Mouse (Mus musculus): ENCODE data around the gene Lrch3. TPM values are rescaled to one million over a fixed set of nuclear protein-coding genes. Genes with fewer than 3 reads are reported as not detected.
"Not testable (repeated sequence)": the region's sequence is repeated elsewhere in the genome, so short reads cannot be mapped to it uniquely, and the experiment has no call there.

Lrch3 gene
- polyA plus RNA-seq, 1 experiment from 2014 or later, result 15.3 TPM

DNA sequence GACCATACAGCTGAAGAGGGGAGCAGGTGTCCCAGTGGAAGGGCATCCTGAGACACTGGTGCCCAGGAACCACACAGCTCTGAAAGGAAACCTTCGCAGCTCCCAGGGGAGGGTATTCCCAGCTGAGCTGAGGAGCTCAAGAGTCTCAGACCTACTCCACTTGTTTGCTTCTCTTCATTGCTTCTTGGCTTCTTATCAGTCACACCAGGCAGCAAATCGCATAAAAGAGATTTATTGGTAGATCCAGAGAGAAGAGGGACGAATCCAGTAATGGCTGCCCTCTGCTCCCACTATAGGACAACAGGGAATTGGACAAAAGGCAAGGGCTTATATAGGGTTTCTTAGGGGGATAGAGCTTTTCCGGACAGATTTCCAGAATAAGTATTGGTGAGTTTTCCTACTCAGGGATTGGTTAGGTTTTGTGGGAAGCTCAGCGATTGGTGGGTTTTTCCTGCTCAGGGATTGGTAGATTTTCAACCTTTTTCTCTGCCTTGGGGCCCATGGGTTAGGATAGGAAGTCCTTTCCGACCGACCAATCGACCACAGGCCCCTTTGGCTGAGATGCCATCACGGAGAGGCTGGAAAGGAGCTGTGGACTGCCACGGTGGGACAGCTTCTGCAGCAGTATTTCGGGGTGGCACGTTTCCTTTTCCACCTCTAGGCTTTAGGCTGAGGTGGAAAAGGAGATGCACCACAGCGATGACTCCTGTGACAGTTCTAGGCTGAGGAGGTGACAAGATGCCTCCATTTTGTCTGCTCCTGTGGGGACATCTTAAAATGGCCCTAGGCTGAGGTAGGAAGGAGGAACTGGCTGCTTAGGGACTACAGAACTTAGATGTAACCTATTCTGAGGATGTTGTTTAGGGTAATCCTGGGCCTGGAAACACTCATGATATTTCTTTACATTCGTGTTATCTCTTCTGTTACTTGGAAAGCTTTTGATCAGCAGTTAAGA lies 34.7 kb upstream of the Lrch3 start:
- 80% methylated on average over 14 of the region's 14 CpGs for WGBS
- no peaks in the 10 kb centered on the region for H3K27me3 ChIP-seq (replicated peaks)
- no peak overlapping the region for H3K27ac ChIP-seq
- H3K4me1 ChIP-seq (replicated peaks), result peaks cover 9% of the 10 kb centered on the region
- no peak for ATAC-seq
- peak overlapping the region; percentile 29; the same call in 1 of the 2 replicates for H3K9ac ChIP-seq
- H3K4me3 ChIP-seq (replicated peaks), result peak overlapping the region; percentile 84
- H3K36me3 ChIP-seq, result no peaks in the 10 kb centered on the region
- no peaks in the 10 kb centered on the region for H3K9me3 ChIP-seq
- H3K4me2 ChIP-seq (replicated peaks), result peak overlapping the region; percentile 68

- H3K36me3 ChIP-seq, result 0 out of 2 replicates have a peak, but pooled peaks cover 2% of the 10 kb centered on the region
- WGBS, result 83% methylated on average over 7 of the region's 7 CpGs
- H3K27me3 ChIP-seq (replicated peaks), result no peaks in the 10 kb centered on the region
- H3K4me1 ChIP-seq (replicated peaks), result peaks cover 9% of the 10 kb centered on the region
- no peak overlapping the region for H3K4me3 ChIP-seq (replicated peaks)
- no peak overlapping the region for H3K4me2 ChIP-seq (replicated peaks)
- no peak overlapping the region for H3K27ac ChIP-seq
- no peak for ATAC-seq
- no peaks in the 10 kb centered on the region for H3K9me3 ChIP-seq
- H3K9ac ChIP-seq, result no peak overlapping the region
Measured at GRCm38 (mm10) chr16:32881538-32881937, 32.4 kb upstream of the Lrch3 start.

DNA sequence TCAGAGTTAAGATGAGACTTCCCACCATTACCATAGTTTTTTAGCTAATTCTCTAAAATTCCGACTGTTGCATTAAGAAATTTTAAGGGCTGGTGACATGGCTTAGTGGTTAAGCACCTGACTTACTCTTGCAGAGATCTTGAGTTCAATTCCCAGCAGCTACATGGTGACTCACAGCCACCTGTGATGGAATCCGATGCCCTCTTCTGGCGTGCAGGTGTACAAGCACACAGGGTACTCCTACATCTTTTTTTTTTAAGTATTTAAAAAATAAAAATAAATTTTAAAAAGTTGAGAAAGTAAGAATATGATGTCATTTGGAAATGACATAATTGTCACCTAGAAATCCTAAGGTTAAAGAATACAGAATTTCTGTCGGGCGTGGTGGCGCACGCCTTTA lies 25.9 kb upstream of the Lrch3 start:
- Histone ChIP-seq H3K36me3 (peaks cover 8% of the 10 kb centered on the region; the same call in 1 of the 2 replicates), H3K27ac (no peak overlapping the region), H3K9me3 (no peaks in the 10 kb centered on the region), H3K27me3 (replicated peaks) (no peaks in the 10 kb centered on the region), H3K4me1 (replicated peaks) (no peaks in the 10 kb centered on the region), H3K4me3 (replicated peaks) (no peak overlapping the region), H3K4me2 (replicated peaks) (no peak overlapping the region), H3K9ac (no peak overlapping the region)
- WGBS, result 88% methylated on average over 7 of the region's 7 CpGs
- ATAC-seq, result no peak

DNA sequence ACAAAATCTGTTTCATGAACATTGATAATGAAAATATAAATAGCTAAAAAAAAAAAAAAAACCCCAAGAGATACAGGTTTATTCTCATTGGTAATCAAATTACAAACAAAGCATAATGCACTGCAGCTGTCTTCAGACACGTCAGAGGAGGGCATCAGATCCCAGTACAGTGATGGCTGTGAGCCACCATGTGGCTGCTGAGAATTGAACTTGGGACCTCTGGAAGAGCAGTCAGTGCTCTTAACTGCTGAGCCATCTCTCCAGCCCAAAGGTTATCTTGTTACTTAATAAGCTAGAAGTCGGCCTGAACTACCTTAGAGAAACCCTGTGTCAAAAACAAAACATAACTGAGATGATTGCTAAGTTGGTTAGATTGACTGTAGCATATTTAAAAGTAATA lies 24.0 kb upstream of the Lrch3 start:
- Histone ChIP-seq H3K4me2 (replicated peaks) (no peak overlapping the region), H3K36me3 (peaks cover 10% of the 10 kb centered on the region; the same call in 1 of the 2 replicates)

DNA sequence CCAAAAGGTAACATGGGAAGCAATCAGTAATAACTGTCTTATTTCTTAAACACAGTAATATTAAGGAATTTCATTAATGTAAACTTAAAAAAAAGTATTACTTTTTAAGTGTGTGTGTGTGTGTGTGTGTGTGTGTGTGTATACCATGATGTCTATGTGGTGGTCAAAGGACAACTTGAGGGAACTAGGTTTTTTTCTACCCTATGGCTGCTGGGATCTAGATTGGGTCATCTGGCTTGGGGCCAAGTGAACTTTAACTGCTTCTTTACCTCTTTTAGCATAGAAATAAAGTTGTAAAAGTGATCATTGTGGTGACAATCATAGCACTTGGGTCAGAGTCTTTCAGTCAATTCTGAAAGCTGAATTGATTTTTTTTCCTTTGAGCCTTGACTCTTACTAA lies 17.8 kb upstream of the Lrch3 start:
- peak; percentile 72 for ATAC-seq
- H3K9ac ChIP-seq, result no peak overlapping the region
- H3K9me3 ChIP-seq, result no peaks in the 10 kb centered on the region
- no peak overlapping the region for H3K4me2 ChIP-seq (replicated peaks)
- H3K4me1 ChIP-seq (replicated peaks), result no peaks in the 10 kb centered on the region
- H3K27me3 ChIP-seq (replicated peaks), result no peaks in the 10 kb centered on the region
- no peak overlapping the region for H3K4me3 ChIP-seq (replicated peaks)
- peaks cover 12% of the 10 kb centered on the region for H3K36me3 ChIP-seq
- no peak overlapping the region for H3K27ac ChIP-seq

More for the DNA sequence above, 24.0 kb upstream of the Lrch3 start:
- Histone ChIP-seq H3K4me3 (replicated peaks) (no peak overlapping the region), H3K9me3 (no peaks in the 10 kb centered on the region), H3K9ac (no peak overlapping the region), H3K27me3 (replicated peaks) (no peaks in the 10 kb centered on the region), H3K27ac (no peak overlapping the region), H3K4me1 (replicated peaks) (no peaks in the 10 kb centered on the region)
- no peak for ATAC-seq
- 67% methylated on average over 2 of the region's 2 CpGs for WGBS

DNA sequence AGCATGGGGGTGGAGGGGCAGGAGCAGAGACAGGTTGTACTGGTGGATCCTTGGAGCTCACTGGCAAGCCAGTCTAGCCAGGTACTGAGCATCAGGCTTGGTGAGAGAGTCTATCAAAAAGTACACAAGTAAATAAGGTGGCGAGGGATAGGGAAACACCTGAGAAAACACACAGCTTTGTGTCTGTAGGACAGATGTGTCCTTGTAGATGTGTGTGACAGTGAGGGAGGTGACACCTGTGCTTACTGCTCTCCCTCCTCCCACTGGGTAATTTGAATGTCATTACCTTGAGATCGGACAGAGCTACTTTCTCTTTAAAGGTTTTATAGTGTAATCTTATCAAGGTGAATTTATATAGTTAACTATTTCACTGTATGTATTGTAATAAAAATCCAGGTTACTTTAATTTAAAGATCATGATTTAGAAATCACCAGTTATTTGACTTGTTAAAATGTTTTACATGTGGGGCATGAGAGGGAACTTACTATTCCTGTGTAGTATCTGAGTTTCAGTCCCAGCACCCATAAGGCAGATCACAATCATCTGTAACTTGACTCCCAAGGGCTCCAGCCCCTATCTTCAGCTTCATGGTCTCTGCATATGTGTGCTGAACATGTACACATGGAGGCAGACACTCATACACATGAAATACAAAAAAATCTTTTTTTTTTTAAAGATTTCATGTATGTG lies 12.4 kb upstream of the Lrch3 start:
- H3K4me2 ChIP-seq (replicated peaks), result no peak overlapping the region
- 73% methylated on average over 2 of the region's 2 CpGs for WGBS
- H3K9ac ChIP-seq, result no peak overlapping the region
- no peaks in the 10 kb centered on the region for H3K27me3 ChIP-seq (replicated peaks)
- H3K9me3 ChIP-seq, result no peaks in the 10 kb centered on the region
- H3K4me3 ChIP-seq (replicated peaks), result no peak overlapping the region
- H3K36me3 ChIP-seq, result peaks cover 6% of the 10 kb centered on the region
- no peak overlapping the region for H3K27ac ChIP-seq
- ATAC-seq, result no peak
- H3K4me1 ChIP-seq (replicated peaks), result no peaks in the 10 kb centered on the region

GRCm38 (mm10) chr16:32902051-32902428 lies 11.9 kb upstream of the Lrch3 start:
- Histone ChIP-seq H3K4me1 (replicated peaks) (no peaks in the 10 kb centered on the region), H3K9me3 (no peaks in the 10 kb centered on the region), H3K27ac (no peak overlapping the region), H3K4me3 (replicated peaks) (no peak overlapping the region), H3K36me3 (peaks cover 6% of the 10 kb centered on the region), H3K4me2 (replicated peaks) (no peak overlapping the region), H3K27me3 (replicated peaks) (no peaks in the 10 kb centered on the region), H3K9ac (no peak overlapping the region)
- ATAC-seq, result no peak
- 68% methylated on average over 3 of the region's 3 CpGs for WGBS

DNA sequence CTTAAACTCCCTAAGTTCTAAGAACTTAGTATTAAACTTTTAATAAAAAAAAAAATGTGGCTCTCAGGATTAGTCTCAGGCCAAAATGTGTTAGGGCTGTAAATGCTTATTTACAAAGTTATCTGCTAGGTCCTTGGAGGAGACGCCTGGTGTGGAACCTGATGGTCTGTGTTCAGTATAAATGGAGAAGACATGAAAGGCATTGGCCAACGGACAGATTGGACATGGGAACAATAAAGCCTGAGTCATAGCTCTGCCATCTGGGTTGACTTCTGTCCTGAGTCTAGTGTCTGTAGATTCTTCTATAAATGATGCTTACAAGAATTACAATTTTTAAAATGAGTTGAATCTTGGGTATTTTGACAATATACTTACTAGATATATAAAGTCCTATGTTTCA lies 7.7 kb upstream of the Lrch3 start:
- Histone ChIP-seq H3K4me3 (replicated peaks) (no peak overlapping the region), H3K9ac (no peak overlapping the region), H3K27ac (no peak overlapping the region), H3K9me3 (no peaks in the 10 kb centered on the region), H3K27me3 (replicated peaks) (no peaks in the 10 kb centered on the region), H3K36me3 (0 out of 2 replicates have a peak, but pooled peaks cover 4% of the 10 kb centered on the region), H3K4me1 (replicated peaks) (no peaks in the 10 kb centered on the region), H3K4me2 (replicated peaks) (no peak overlapping the region)
- WGBS, result 62% methylated on average over 2 of the region's 2 CpGs
- ATAC-seq, result no peak

- Histone ChIP-seq H3K9ac (no peak overlapping the region), H3K4me1 (replicated peaks) (no peaks in the 10 kb centered on the region), H3K27ac (no peak overlapping the region), H3K4me2 (replicated peaks) (no peak overlapping the region), H3K4me3 (replicated peaks) (no peak overlapping the region), H3K27me3 (replicated peaks) (no peaks in the 10 kb centered on the region), H3K36me3 (0 out of 2 replicates have a peak, but pooled peaks cover 4% of the 10 kb centered on the region), H3K9me3 (no peaks in the 10 kb centered on the region)
- no peak for ATAC-seq
- WGBS, result 50% methylated on average over 8 of the region's 8 CpGs
Measured at GRCm38 (mm10) chr16:32906727-32907126, 7.2 kb upstream of the Lrch3 start.

GRCm38 (mm10) chr16:32913212-32913611 lies 688 bp upstream of the Lrch3 start:
- H3K36me3 ChIP-seq, result no peaks in the 10 kb centered on the region
- ATAC-seq, result no peak
- no peak overlapping the region for H3K4me3 ChIP-seq (replicated peaks)
- no peaks in the 10 kb centered on the region for H3K27me3 ChIP-seq (replicated peaks)
- H3K4me2 ChIP-seq (replicated peaks), result no peak overlapping the region
- H3K9me3 ChIP-seq, result no peaks in the 10 kb centered on the region
- WGBS, result 50% methylated on average over 7 of the region's 7 CpGs
- no peaks in the 10 kb centered on the region for H3K4me1 ChIP-seq (replicated peaks)
- no peak overlapping the region for H3K9ac ChIP-seq
- no peak overlapping the region for H3K27ac ChIP-seq

- no peak for ATAC-seq
- 58% methylated on average over 9 of the region's 9 CpGs for WGBS
- no peak overlapping the region for H3K4me3 ChIP-seq (replicated peaks)
- peak overlapping the region; percentile 65 for H3K4me2 ChIP-seq (replicated peaks)
- no peak overlapping the region for H3K27ac ChIP-seq
- H3K9me3 ChIP-seq, result no peaks in the 10 kb centered on the region
- no peak overlapping the region for H3K9ac ChIP-seq
- H3K27me3 ChIP-seq (replicated peaks), result no peaks in the 10 kb centered on the region
- H3K36me3 ChIP-seq, result no peaks in the 10 kb centered on the region
- no peaks in the 10 kb centered on the region for H3K4me1 ChIP-seq (replicated peaks)
Measured at GRCm38 (mm10) chr16:32915292-32916068, 1.6 kb downstream of the Lrch3 start.

GRCm38 (mm10) chr16:32926629-32927028 lies 12.7 kb downstream of the Lrch3 start:
- H3K27ac ChIP-seq; H3K4me2 ChIP-seq (replicated peaks); H3K4me3 ChIP-seq (replicated peaks); H3K4me1 ChIP-seq (replicated peaks); H3K36me3 ChIP-seq; ATAC-seq; H3K9ac ChIP-seq; H3K9me3 ChIP-seq; H3K27me3 ChIP-seq (replicated peaks): not testable (repeated sequence)
- WGBS, result 92% methylated on average over 9 of the region's 9 CpGs
